Mouse (Mus musculus) kidney, postnatal 0 days (tissue): ENCODE measurements at regions not wholly inside any gene's neighbourhood (a gene's known extent, or its start where the extent isn't known, plus 50 kb on each side); places are given as distances from the start of the nearest gene placed in this dataset.

Source experiments
- ATAC-seq: fragments of 200-750 bp; cut with Nextera tagmentation; replicated peaks from 2 replicates; pipeline ENCODE4 v1.8.0; 2017; ENCODE audit warnings: low read depth, moderate number of reproducible peaks, moderate TSS enrichment, moderate library complexity; ENCODE audit not compliant: low FRiP score
- DNase-seq: peaks from one replicate; pipeline ENCODE4 v3.0.0-alpha.2; 2016; ENCODE audit warnings: low spot score
- H3K27ac ChIP-seq: fragments of 300-500 bp; sonication (generic); 2 replicates; pipeline ENCODE4 v1.5.1; 2014; ENCODE audit warnings: mild to moderate bottlenecking
- H3K27me3 ChIP-seq: fragments of 300-500 bp; sonication (generic); 2 replicates; pipeline ENCODE4 v1.6.1; 2014; ENCODE audit warnings: low read length, mixed read lengths; ENCODE audit not compliant: insufficient read depth
- H3K36me3 ChIP-seq: fragments of 300-500 bp; sonication (generic); 2 replicates; pipeline ENCODE4 v1.6.1; 2014; ENCODE audit warnings: low read length, mixed read lengths; ENCODE audit not compliant: insufficient read depth
- H3K4me1 ChIP-seq: fragments of 300-500 bp; sonication (generic); replicated peaks from 2 replicates; pipeline ENCODE4 v1.6.1; 2014; ENCODE audit warnings: antibody characterized with exemption, low read length, mixed read lengths; ENCODE audit not compliant: insufficient read depth
- H3K4me2 ChIP-seq: fragments of 300-500 bp; sonication (generic); 2 replicates; pipeline ENCODE4 v1.6.1; 2014; ENCODE audit warnings: mild to moderate bottlenecking, low read length, moderate library complexity, mixed read lengths
- H3K4me3 ChIP-seq: fragments of 300-500 bp; sonication (generic); replicated peaks from 2 replicates; pipeline ENCODE4 v1.5.1; 2014; ENCODE audit warnings: low read depth, low read length
- H3K9ac ChIP-seq: fragments of 300-500 bp; sonication (generic); 2 replicates; pipeline ENCODE4 v1.6.1; 2014; ENCODE audit warnings: low read depth, low read length
- H3K9me3 ChIP-seq: fragments of 300-500 bp; sonication (generic); replicated peaks from 2 replicates; pipeline ENCODE4 v1.6.1; 2016; ENCODE audit warnings: low read length, inconsistent platforms, mixed read lengths
- CTCF ChIP-seq: IDR thresholded peaks from 2 replicates; pipeline ENCODE4 v1.5.1; 2016; ENCODE audit warnings: antibody characterized with exemption, low read depth, mild to moderate bottlenecking, moderate library complexity
- WGBS: fragments of 180-500 bp; shearing (Covaris S2); extraction: QIAGEN DNeasy Blood & Tissue Kit; methylation state at CpG from one replicate; pipeline ENCODE4 v1.1.7; 2014; 5-methylcytosine and 5-hydroxymethylcytosine counted together

DNA sequence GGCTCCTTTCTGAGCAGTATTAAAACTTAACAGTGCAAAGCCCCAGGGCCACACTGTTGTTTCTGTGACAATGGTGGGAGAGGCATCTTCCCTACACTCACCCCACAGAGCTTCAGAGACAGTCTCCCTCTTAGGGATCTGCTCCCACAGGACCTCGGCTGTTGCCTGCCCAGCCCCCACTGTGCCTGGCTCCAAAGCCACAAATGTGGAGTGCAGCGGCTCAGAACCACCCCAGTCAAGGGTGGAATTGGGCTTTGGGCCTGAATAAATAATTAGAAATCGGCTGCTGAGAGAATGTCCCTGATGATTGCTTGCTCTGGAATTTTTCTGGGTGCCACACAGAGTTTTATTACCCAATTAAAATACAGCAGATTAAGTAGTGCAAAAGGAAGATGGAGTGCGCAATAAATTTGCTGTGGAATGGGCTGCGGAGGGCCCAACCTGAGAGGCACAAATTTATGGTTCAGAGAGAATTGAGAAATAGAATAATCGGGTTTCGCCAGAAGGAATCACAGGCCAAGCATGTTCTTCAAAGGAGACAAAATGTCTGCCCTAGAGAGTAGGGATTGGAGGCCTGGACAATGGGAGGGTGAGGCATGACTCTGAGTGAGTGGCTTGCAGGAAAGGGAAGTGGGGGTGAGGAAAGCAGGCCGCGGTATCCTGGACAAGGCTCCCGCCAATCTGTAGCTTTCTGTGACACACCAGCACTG is 56.4 kb downstream of the Cd24a start:
- Histone ChIP-seq H3K36me3 (no peaks in the 10 kb centered on the region), H3K4me3 (no peak overlapping the region), H3K4me1 (no peaks in the 10 kb centered on the region), H3K27ac (peak overlapping the region; percentile 72), H3K4me2 (no peak overlapping the region), H3K27me3 (no peaks in the 10 kb centered on the region), H3K9me3 (no peaks in the 10 kb centered on the region), H3K9ac (no peak overlapping the region)
- ATAC-seq (peak; percentile 87), DNase-seq (peak; percentile 86)
- TF ChIP-seq CTCF, result no peak
- 30% methylated on average over 10 of the region's 10 CpGs for WGBS

DNA sequence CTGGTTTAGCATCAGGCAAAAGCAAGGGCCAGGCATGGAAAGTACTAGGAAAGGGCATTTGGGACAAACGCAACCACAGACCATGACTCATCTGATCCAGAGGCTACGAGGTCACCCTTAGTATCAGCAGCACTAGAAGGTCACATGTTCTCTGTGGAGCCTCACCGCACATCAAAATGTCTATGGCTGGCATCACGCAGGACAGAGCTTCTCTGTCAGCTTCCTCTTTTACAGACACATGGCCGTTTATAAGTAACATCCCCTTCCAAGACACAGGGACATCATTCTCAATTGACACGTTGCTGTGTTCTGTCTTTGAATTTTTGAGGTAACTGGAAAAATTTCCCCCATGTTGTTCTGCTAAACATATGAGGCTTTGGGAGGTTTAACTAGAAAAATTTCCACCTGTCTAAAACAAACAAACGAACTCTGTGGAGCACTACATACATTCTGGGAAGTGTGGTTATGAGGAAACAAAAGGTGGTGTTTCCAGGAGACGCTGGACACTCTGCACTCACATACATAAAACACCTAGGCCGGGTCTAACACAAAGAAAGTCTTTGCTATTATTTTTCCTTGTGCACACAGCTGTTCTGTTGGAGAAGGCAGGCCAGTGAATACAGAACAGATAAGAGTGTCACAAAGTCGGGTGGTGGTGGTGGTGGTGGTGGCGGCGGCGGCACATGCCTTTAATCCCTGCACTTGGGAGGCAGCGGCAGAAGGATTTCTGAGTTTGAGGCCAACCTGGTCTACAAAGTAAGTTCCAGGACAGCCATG is 63.3 kb downstream of the Cd24a start:
- Histone ChIP-seq H3K4me3 (no peak overlapping the region), H3K36me3 (no peaks in the 10 kb centered on the region), H3K9me3 (no peaks in the 10 kb centered on the region), H3K27ac (no peak overlapping the region), H3K9ac (no peak overlapping the region), H3K27me3 (no peaks in the 10 kb centered on the region), H3K4me2 (no peak overlapping the region), H3K4me1 (no peaks in the 10 kb centered on the region)
- 75% methylated on average over 14 of the region's 14 CpGs for WGBS
- ATAC-seq (no peak), DNase-seq (no peak)
- no peak for TF ChIP-seq CTCF

DNA sequence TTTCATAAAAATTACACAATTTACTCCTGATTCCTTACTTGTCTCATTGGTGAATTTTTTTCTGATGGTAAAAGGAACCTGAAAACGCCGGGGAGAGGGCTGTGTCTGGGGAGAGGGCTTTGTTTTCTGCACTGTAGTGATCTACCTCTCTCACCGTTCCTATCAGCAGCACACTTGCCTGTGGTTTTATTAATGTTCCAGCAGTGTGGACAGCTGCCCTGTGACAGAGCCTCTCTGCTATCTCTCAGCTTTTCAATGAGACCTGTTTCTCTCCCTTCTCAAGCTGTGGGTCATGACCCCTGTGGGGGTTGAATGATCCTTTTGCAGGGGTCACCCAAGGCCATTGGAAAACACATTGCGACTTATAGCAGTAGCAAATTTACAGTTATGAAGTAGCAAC is 68.2 kb downstream of the Cd24a start:
- H3K27me3 ChIP-seq, result no peaks in the 10 kb centered on the region
- no peak overlapping the region for H3K27ac ChIP-seq
- ATAC-seq (no peak), DNase-seq (no peak)
- no peaks in the 10 kb centered on the region for H3K4me1 ChIP-seq
- no peak for TF ChIP-seq CTCF
- no peaks in the 10 kb centered on the region for H3K36me3 ChIP-seq
- WGBS, result 69% methylated on average over 4 of the region's 4 CpGs
- no peak overlapping the region for H3K4me2 ChIP-seq
- H3K4me3 ChIP-seq, result no peak overlapping the region
- no peaks in the 10 kb centered on the region for H3K9me3 ChIP-seq
- H3K9ac ChIP-seq, result no peak overlapping the region

DNA sequence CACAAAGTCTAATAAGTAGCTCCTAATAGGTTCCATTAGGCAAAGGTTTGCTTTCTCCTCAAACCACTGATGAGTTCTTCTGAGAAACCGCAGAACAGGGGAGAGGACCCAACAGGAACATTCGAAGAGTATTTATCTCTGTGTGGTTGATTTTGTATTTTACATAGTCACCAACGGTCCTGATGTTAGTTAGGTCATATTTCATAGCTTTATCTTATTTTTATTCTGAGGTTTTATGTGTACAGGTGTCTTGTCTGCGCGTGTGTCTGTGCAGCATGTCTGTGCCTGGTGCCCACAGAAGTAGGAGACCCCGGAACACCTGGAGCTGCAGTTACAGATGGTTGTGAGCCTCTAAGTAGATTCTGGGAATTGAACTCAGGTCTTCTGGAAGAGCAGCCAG is 68.9 kb downstream of the Cd24a start:
- H3K4me1 ChIP-seq, result no peaks in the 10 kb centered on the region
- no peaks in the 10 kb centered on the region for H3K27me3 ChIP-seq
- TF ChIP-seq CTCF, result no peak
- H3K9me3 ChIP-seq, result no peaks in the 10 kb centered on the region
- ATAC-seq (no peak), DNase-seq (no peak)
- H3K4me2 ChIP-seq, result no peak overlapping the region
- H3K9ac ChIP-seq, result no peak overlapping the region
- no peak overlapping the region for H3K4me3 ChIP-seq
- no peak overlapping the region for H3K27ac ChIP-seq
- 92% methylated on average over 6 of the region's 6 CpGs for WGBS
- no peaks in the 10 kb centered on the region for H3K36me3 ChIP-seq

DNA sequence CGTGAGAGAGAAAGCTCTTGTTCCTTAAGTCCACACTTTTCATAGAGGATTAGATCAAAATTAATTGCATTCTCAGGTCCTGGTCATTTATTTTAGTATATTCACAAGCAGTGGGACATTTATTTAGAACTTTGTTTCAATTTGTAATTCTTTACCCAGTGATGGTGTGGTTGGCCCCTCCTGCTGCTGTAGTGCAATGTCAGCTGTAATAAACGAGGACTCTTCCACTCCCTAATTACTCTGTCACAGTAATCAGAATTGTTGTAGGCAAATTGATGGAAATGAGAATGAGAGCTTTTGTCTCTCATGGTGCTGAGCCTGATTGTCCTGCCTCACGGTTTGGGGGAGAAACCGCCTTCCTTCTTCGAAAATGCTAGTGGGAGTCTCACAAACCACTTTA is 70.1 kb downstream of the Cd24a start:
- no peak for ATAC-seq

DNA sequence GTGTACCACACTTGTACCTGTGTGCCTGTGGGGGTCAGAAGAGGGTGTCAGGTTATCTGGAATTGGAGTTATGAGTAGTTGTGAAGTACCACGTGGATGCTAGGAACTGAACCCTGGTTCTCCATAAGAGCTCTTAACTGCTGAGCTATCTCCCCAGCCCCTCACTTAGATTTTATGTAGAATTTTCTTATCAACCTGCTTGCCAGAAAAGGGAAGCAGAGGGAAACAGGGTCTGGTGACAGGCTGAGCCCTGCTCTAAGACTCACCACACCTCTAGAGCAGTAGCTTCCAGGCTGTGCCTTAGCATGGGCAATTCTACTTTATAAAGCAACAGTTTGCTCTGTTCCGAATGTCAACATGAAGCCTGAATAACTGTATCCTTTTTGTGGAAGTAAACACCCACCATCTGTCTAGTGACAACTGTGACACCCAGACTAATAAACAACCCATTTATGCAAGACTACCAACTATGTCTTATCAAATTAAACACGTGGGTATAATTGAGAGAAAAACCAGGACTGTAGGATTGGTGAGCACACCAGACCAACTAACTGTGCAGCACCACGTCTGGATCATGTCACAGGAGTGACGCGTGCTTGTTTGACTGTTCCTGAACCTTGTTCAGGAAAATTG is 70.8 kb downstream of the Cd24a start:
- no peaks in the 10 kb centered on the region for H3K27me3 ChIP-seq
- DNase-seq, result no peak
- ATAC-seq, result no peak
- 82% methylated on average over 6 of the region's 6 CpGs for WGBS
- H3K4me1 ChIP-seq, result no peaks in the 10 kb centered on the region
- no peak for TF ChIP-seq CTCF
- no peak overlapping the region for H3K27ac ChIP-seq
- H3K9ac ChIP-seq, result no peak overlapping the region
- H3K4me2 ChIP-seq, result no peak overlapping the region
- no peaks in the 10 kb centered on the region for H3K9me3 ChIP-seq
- no peak overlapping the region for H3K4me3 ChIP-seq
- H3K36me3 ChIP-seq, result no peaks in the 10 kb centered on the region

More for the DNA sequence above, 70.1 kb downstream of the Cd24a start:
- H3K4me1 ChIP-seq, result no peaks in the 10 kb centered on the region
- no peak overlapping the region for H3K27ac ChIP-seq
- H3K4me3 ChIP-seq, result no peak overlapping the region
- H3K4me2 ChIP-seq, result no peak overlapping the region
- H3K27me3 ChIP-seq, result no peaks in the 10 kb centered on the region
- no peak for TF ChIP-seq CTCF
- no peak overlapping the region for H3K9ac ChIP-seq
- H3K36me3 ChIP-seq, result no peaks in the 10 kb centered on the region
- no peaks in the 10 kb centered on the region for H3K9me3 ChIP-seq
- WGBS, result 57% methylated on average over 5 of the region's 5 CpGs
- no peak for DNase-seq
